Mouse (Mus musculus) cerebellum, postnatal 14 days (tissue): ENCODE data around the gene Srp14.

Experiments used
- DNase-seq, 2 experiments: peaks; one replicate each; pipeline ENCODE4 v3.0.0; 2021; ENCODE audit warnings: mixed read lengths in 2 of 2

Srp14 gene

DNA sequence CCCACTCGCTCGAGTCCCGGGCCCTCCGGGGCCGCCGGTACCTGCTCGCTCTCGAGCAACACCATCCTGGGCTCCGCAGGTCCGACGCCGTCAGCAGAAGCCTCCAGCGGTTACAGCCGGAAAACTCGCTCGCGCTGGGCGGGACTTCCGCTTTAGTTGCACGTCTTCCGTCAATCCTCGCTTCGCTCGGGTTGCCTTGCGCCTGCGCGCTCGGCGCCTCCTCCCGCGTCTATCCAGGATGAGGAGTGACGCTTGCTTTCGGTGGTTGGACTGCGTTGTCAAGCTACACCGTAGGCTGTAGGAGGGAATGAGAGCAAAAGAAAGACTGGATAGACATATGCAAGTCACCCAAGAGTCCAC lies at the start of gene Srp14:
TSS of gene Srp14 (minus strand) at position 162 of the 360 bp plus-strand sequence.
- DNase-seq = peak; percentile 94 to 95

DNA sequence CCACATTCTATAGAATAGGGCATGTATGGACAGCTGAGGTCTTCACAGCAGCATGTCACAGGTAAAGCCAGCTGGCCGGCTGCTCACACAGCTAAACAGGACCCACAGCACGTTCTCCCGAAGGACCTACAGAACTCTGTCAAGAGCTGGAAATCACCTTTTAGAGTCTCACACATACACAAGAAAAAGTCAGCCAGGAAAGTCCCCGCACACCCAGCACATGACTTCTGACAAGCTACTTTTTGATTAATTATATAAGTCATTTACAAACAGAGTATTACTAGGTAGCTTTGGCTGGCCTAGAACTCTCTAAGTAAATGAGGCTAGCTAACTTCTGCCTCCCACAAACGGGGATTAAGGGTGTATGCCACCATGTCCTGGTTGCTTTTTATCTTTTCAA lies 47.0 kb upstream of the Srp14 start:
- DNase-seq = no peak

DNA sequence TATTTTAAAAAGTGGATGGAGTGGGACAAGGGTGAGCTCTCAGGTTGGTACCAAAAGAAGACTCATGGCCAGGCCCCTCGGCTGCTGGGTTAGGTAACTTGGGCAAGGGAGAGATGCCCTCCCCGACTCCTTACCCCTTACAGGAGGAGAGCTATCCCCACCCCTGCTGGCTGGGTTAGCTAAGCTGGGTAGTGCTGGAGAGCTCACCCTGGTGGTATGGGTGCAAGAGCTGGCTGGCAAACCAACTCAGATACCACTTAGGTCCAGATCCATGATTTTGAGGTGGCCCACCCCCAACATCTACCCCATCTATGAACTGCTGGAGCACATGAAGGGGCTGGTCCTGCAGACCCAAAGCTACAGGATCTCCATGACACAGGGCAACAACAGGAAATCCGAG lies 45.3 kb upstream of the Srp14 start:
- no peak for DNase-seq

DNA sequence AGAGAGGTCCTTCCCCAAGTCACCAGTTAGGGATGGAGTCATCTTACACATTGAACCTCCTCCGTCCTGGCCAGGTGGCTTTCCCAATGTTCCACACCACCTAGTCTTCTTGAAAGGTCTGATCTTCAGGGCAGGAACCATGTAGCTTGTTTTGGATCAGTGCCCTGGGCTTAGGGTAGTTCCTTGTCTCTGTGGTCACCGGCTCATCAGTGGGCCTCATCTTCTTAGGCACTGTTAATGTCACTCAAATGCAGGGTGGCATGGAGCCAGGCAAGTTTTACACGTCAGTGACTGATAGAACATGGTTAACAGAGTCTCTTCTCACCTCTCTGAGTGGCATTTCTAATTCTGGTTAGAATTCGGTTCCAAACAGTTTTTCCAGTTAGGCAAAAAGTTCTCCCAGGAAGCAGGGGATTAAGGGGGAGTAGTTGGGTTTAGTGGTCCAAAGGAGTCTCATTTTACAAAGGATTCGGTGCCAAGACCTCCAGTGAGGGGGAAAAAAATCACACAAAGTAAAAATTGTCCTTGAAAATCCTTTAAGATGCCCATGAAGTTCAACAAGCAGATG lies 43.7 kb upstream of the Srp14 start:
- no peak for DNase-seq

DNA sequence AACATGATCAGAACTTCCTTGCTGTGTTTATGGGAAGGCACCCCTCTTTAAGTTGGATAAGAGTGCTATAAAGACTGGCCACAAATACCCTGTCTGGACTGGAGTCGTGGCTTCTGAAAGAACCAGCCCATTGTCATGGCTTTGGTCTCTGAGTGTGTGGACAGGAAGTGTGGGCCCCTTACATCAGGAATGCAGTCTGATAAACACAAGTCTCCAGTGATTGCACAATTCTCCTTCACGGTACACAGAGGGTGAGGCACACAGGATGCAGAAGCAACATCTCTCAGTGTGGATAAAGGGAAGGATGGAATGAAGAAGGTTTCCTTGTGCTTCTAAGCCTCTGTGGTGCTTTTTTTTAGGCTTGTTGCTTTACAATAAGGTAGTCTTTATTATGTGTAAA lies 42.8 kb upstream of the Srp14 start:
- no peak for DNase-seq

DNA sequence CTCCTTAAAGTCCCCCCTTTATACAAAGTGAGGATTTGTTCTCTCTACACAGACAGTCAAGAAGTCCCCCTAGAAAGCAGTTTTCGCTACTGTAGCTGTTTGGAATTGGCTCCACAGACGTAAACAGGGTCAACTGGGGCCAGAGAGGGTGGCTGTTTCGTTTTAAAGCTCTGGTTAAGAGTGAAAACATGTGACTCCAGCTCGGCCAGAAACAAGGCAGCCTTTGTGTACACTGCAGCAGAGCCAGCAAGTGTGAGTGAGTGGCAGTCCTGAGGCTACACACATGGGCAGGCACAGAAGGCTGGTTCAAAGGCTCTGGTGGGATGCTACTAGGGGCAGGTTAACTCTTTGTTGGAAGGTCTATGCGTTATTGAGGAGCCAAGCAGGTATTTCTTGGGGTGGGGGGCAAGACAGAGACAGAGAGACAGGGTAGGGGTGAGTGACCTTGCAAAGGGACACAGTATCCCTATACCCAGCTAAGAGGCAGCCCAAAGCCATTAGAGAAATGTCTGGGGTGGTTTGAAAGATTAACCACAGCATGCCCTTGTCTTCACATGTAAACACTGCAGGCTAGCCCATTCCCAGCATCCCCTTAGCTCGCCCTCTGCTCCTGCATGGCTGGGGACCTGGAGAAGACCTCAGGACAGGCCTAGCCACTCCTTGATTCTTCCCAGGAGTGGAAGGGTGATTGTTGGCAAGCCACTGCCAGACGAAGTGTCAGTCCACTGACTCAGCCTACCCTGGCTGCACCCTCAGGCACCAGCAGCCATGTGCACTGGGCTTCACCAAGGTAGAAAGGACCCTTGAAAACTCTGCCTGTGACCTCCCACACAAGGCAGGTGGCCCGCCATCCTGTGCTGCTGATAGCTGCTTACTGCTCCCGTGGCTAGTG lies 40.8 kb upstream of the Srp14 start:
- DNase-seq = no peak

DNA sequence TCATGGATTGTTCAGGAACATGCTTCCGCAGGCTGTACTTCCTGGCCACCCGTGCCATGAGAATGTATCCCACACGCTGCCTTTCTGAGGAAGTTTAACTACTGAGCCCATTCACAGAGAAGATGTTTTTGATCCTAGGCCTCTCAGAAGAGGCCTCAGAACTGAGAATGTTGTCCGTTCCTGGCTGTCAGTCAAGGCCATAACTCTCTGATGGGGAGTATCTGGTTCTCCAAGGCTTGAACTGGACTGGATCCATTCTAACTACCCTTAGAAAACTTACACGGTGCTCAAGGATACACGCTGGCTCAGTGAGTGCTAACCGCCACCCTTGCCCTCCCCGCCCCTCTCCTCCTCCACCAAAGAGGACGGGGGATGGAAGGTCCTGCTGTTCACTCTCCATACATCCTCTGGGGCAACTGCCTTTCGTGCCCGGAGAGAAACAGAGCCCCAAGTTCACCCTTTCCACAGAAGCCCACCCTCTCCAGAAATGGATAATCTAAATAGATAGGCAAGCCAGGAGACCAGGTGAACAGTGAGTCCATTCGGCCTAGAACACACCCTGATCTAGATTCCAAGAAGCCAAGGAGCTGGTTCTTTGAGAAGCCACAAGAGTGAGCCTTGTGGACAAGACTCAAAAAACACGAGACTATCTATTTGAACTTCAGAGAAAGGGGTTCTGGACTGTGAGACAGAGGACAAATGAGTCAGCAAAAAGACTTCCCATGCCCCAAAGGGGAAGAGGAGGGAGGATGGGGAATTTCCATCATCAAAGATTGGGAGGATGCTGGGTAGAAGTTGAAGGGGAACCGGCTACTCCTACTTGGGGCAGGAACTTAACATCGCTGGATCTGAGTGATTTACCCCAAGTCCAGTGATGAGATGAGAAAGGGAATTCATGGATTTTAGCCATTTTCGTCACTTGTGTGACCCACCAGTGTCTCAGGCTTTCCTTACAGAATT lies 33.2 kb upstream of the Srp14 start:
- DNase-seq = no peak

DNA sequence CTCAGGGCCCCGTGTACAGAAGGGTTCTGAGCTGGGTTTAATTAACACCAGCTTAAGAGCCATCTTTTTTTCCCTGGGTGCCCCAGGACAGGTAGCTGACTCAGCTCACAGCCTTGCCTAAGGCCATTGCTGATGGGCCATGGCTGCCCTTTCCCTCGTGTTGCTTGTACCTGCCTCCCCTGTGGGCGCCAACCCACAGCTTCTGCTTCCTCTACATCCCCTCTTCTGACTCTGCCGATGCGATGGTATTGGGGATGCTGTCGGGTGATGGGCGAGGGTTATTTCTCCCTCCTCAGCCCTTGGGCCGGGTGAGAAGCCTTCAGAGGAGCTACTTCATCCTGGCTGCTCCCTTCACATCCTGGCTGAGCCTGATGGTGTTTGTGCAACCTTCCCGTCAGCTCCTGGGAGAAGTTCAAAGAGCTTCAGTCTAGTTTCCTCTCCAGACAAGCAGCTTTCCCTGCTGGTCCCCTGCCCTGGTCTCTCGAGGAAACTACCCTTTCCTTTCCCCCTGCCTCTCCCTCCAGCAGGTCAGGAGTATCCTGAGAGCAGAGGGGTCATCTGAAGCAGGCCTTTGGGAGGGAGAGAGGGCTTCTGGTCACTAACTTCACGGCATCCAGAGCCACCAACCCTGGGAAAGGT lies 32.4 kb upstream of the Srp14 start:
- no peak for DNase-seq

DNA sequence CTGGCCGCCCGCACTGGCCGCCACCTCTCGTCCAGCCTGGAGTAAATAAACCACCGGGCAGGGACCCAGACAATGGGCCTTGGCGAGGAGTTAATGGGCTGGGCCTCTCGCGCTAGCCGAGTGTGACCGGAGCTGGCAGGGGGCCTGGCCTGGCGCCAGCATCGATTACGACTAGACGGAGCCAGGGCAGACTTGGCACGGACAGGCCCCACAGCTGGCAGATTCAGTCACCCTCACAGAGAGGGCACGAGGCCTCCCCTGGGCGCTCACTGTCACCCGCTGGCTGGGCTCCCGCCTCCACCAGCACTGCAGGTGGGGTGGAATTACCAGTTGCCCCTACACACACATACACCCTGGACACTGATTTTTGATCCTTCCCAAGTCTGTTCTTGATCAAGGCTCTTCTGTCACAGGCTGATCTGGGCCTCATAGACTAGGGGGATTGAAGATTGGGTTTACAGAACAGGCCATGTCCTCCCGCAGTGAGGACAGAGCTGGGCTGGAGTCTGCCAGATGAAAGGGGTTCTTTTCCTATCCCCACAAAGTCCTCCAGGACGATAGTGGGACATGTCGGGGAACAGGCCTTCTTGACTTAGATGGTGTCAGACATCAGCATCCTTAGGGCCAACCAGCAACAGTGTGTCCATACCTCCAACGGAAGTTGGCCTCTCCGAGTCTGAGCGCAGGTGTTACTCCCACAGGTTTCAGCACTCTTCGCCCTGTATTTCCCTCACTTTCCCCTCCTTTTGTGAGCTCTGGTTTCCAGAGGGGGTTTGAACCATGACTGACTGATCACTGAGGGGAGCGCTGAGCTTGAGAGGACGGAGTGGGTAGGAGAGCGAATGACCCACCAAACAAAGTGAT lies 31.2 kb upstream of the Srp14 start:
- DNase-seq = peak; percentile 87 to 94

DNA sequence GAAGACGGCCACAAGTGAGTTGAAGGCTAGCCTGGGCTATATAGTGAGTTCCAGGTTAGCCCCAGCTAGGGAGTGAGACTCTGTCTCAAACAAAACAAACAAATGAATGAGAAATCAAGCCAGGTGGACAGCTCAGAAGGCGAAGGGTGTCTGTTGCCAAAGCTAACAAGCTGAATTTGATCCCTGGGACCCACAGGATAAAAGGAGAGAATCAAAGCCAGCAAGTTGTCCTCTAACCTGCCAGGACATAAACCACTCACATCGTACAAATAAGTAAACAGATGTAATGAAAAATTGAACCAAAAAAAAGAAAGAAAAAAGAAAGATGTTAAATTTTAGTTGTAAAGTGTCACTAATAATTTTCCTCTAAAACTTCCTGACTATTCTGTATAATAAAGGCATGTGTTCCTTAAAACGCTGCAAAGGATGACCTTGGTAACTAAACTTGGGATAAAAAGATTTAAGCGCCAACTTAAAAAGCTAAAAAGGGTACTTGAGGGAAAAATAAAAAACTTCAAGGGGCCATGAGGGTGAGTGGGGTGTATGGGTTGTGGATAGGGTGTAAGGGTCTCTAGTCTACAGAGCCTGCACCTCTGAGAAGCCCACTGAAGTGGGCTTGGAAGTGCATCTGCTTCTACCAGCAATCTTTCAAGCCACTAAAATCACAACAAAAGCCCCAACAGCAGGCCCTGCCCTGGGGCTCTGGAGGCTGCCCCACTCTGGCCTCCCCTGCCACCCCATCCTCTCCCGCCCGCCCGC lies 30.4 kb upstream of the Srp14 start:
- no peak for DNase-seq

DNA sequence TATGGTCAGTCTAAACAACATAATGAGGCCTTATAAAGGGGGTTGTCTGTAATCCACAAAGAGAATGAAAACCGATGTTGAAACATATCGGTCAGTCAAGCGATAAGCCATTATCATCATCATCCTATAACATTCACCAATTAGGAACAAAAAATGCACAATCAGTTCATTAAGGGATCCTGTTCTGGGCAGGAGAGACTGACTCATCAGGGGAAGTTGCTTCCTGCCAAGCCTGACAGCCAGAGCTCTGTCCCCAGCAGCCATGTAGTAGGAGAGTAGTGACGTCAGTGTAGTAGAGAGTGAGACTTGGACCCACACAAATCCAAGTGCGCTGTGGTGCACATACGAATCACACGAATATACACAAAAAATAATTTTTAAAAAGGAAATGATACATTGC lies 27.6 kb upstream of the Srp14 start:
- no peak for DNase-seq

DNA sequence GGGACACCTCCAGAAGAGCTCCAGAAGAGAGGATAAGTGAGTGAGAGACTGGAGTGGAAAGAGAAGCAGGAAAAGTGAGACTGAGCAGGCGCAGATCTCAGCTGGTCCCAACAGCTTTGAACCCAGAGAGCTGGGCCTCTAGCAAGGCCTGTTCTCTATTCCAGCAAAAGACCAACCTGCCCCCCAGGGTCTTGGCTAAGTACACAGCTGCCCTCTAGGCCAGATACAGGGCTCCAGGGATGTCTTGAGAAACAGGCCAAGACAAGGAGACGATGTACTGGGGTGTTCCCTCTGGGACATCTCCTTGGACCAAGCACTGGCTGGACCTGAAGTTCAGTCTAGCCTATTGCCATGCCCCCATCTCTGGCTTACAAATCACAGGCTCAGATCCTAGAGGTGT lies 20.7 kb upstream of the Srp14 start:
- DNase-seq = no peak

DNA sequence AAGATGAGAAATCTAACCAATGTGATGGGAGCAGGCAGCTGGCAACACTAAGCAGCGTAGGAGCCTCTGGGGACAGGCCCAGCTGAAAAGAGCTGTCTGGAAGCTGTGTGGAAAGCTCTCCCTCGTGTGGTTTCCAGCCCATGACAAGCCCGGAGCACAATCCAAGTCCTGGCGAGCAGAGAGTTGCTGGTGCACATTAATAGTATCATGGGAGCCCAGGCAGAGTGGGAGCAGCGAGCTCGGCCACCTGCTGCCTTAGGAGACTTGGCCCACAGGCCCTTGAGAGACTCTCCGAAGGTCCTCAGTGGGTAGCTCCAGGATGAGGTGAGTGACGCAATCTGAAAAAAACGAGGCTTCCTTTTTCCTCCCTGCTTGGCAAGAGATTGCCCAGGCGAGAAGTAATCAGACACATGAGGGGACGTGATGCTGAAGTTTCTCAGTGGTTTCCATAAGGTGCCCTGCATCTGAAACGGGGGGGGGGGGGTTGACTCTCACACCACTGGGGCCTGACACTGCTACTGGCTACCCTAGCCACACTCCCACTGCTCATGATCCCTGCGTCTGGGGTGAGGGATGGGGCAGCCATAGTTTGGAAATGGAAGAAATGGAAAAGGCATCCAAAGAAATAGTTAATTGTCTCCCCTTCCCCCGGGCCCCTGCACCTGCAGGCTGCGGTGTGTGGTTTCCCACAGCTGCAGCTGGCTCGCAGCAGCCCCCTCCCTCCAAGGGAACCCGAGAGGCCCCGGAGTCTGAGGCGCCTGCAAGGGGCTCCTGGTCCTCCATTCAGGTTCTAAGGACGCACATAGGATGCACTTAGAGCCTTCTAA lies 19.8 kb upstream of the Srp14 start:
- no peak for DNase-seq

DNA sequence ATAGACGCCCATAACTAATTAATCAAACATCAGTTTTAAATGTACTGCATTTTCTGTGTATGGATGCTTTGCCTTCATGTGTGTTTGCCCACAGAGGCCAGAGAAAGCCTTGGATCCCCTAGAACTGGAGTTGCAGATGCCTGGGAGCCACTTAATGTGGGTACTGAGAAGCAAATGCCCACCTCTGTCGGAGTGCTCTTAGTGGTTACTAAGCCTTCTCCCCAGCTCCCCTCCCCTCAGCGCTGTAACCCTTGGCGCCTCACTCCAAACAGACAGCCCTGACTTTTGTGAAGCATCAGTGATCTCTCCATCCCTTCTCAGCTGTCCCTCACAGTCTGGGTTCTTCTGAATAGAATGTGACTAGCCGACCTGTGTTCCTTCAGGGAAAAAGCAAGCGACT lies 19.0 kb upstream of the Srp14 start:
- DNase-seq = no peak

DNA sequence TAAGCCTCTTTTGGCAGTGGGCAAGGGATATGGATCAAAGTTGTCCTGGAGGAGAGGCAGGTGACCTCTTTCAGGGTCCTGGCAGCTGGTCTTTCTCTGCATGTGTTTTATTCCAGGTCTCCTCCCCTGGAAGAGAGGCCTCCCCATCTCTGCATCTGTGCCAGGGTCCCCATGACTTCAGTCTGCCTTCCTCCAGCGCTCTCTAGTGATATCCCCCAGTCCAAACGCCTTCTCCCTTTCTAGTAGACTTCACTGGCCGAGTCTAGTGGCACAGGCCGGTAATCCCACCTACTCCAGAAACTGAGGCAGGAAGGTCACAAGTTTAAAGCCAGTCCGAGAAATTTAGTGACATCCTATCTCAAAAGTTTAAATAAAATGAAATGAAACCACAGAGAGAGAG lies 18.4 kb upstream of the Srp14 start:
- no peak for DNase-seq

DNA sequence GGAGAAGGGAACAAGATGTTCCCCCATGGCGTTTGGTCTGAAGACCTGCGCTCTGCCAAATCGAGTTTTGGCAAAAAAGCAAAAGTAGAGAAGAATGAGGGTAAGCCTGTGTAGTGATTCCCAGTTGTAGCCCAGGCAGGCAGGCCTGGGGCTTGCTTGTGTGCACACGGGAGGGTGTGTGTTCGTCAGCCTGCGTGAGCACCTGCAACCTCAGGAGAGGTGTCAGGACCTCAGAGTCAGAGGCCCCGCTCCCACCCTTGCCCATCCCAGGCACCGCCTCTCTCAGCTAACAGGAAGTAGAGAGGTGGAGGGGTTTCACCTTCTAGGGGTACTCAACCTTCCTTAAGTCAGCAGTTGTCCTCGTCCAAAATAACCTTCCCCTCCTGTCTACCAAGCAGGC lies 15.5 kb upstream of the Srp14 start:
- DNase-seq = no peak

DNA sequence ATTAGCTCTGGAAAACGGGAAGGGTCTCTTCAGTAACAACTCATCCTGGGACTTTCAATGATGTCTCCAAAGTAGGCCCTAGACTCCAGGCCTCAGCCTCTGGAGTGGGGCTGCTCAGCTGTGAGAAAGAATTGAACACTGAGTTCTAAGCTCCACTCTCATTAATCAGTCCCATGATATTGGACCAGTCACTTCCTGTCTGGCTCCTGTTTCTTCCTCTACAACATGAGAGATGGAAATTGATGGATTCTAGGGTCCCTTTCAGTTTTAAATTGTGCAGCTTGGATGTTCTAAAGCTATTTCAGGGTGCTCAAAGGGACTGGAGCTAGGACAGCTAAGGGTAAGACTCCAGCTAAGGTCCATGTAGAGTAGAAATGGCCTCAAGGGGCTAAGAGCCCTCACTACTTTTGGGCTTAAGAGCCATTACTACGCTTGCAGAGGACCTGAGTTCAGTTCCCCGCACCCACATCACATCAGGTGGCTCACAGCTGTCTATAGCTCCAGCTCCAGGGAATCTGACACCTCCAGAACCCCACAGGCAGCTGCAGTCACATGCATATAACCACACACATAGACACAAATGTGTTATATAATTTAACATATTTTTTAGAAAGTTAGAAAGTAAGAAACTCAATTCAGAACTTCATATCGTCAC lies 12.4 kb upstream of the Srp14 start:
- no peak for DNase-seq

DNA sequence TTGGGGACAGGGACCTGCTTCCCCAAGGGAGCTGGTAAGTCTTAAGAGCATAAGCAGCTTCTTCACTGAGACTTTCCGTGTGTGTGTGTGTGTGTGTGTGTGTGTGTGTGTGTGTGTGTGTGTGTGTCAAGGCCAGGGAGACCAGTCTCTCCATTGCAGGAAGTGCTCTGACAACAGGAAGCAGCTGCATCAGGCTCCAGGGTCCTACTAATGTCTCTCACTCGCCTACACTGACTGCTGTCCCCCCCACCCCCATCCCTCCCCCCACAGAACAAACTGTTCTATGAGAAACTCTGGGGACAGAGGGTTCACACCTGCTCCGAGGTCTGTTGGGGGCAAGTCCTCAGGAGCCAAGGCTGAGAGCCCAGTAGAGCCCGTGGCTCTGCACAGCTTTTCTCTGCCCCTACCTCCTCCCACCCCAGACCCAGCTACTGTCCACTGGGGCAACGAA lies 11.8 kb upstream of the Srp14 start:
- no peak for DNase-seq

DNA sequence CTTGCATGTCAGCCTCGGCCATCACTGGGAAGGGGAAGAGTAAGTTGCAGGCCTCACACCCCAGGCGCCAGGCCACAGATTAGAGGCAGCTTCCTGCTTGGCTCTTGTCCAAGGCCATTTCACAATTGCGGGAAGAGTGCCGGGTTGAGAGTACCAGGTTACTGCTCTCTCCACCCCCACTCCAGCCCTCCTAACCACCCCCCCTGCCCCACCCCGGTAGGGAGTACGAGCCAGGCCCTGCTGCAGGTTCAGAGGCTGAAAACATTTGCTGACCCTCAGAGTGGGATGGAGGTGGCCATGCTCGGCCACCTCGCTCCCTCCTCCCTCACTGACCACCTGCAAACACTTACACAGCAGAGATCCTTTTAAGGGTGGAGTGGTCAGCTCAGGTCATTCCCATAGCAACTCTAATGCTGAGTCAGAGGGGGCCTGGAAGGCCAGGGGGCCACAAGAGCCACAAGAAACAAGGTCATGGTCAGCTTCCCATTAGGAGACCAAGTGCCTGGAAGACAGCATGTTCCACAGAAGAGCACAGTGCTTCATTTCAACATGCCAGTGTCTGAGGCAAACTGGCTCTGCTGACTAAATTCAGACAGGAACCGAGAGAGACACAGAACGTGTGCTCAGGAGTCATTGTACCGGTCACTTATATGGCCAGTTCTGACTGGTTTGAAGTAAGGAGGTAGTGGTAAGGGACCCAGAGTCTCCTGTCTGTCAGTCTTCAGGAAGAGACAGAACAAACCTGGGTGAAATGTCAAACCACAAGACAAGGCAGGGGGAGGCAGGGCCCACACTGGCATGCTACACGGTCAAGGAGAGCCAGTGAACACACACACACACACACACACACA lies 11.0 kb upstream of the Srp14 start:
- DNase-seq = peak; percentile 24 to 47
